Mouse (Mus musculus) stomach, postnatal 0 days (tissue): Measurements from ENCODE around the gene Gcnt3. TPM values are rescaled to one million over a fixed set of nuclear protein-coding genes. Genes with fewer than 3 reads are reported as not detected.
A peak's percentile ranks its signal among the peaks of the same experiment; 100 is the strongest.

ENCODE experiments used
- ATAC-seq: fragments of 200-750 bp; cut with Nextera tagmentation; 2 replicates; pipeline ENCODE4 v1.8.0; 2017; ENCODE audit not compliant: low FRiP score, low TSS enrichment
- DNase-seq: peaks from one replicate; pipeline ENCODE4 v3.0.0-alpha.2; 2016; ENCODE audit warnings: low spot score
- H3K27ac ChIP-seq: fragments of 300-500 bp; sonication (generic); replicated peaks from 2 replicates; pipeline ENCODE4 v1.5.1; 2014; ENCODE audit warnings: mild to moderate bottlenecking, control low read depth
- H3K27me3 ChIP-seq: fragments of 300-500 bp; sonication (generic); 2 replicates; pipeline ENCODE4 v1.6.1; 2014; ENCODE audit warnings: low read length; ENCODE audit not compliant: control insufficient read depth, insufficient read depth
- H3K36me3 ChIP-seq: fragments of 300-500 bp; sonication (generic); 2 replicates; pipeline ENCODE4 v1.6.1; 2014; ENCODE audit warnings: low read length, mixed read lengths; ENCODE audit not compliant: control insufficient read depth, insufficient read depth
- H3K4me1 ChIP-seq: fragments of 300-500 bp; sonication (generic); replicated peaks from 2 replicates; pipeline ENCODE4 v1.6.1; 2014; ENCODE audit warnings: antibody characterized with exemption; ENCODE audit not compliant: control insufficient read depth, insufficient read depth
- H3K4me2 ChIP-seq: fragments of 300-500 bp; sonication (generic); replicated peaks from 2 replicates; pipeline ENCODE4 v1.6.1; 2014; ENCODE audit warnings: low read depth, mild to moderate bottlenecking, control low read depth, moderate library complexity
- H3K4me3 ChIP-seq: fragments of 300-500 bp; sonication (generic); 2 replicates; pipeline ENCODE4 v1.5.1; 2014; ENCODE audit warnings: low read depth, low read length, control low read depth
- H3K9ac ChIP-seq: fragments of 300-500 bp; sonication (generic); 2 replicates; pipeline ENCODE4 v1.6.1; 2014; ENCODE audit warnings: mild to moderate bottlenecking, low read length, control low read depth, mixed read lengths
- H3K9me3 ChIP-seq: fragments of 300-500 bp; sonication (generic); 2 replicates; pipeline ENCODE4 v1.6.1; 2016; ENCODE audit warnings: low read length; ENCODE audit not compliant: control insufficient read depth
- CTCF ChIP-seq: IDR thresholded peaks from 2 replicates; pipeline ENCODE4 v1.5.1; 2016; ENCODE audit warnings: antibody characterized with exemption, low read depth, mild to moderate bottlenecking, moderate library complexity
- EP300 ChIP-seq: optimal IDR thresholded peaks from 2 replicates; pipeline ENCODE3; 2016; ENCODE audit warnings: antibody characterized with exemption
- WGBS: fragments of 180-500 bp; shearing (Covaris S2); extraction: QIAGEN DNeasy Blood & Tissue Kit; methylation state at CpG from one replicate; pipeline ENCODE4 v1.1.7; 2014; 5-methylcytosine and 5-hydroxymethylcytosine counted together
- polyA plus RNA-seq: library from polyadenylated mRNA; unstranded; fragments of >200 nt; fragmentation: Nextera tagmentation; extraction: Ambion mirVana; gene quantifications from 2 replicates; pipeline ENCODE4 v1.2.1, GENCODE M21; 2015

Gene Gcnt3
- polyA plus RNA-seq, 1 experiment from 2014 or later = 76.2 TPM

GRCm38 (mm10) chr9:70009754-70010304 is 28.1 kb downstream of the Gcnt3 start:
- WGBS = 77% methylated on average over 8 of the region's 8 CpGs
- H3K27ac ChIP-seq = no peak overlapping the region
- peak; percentile 19; the same call in 1 of the 2 replicates for ATAC-seq
- TF ChIP-seq EP300 (no peak), CTCF (no peak)
- H3K4me1 ChIP-seq = no peaks in the 10 kb centered on the region
- DNase-seq = no peak
- H3K9ac ChIP-seq = no peak overlapping the region
- no peaks in the 10 kb centered on the region for H3K27me3 ChIP-seq
- no peak overlapping the region for H3K4me3 ChIP-seq
- H3K4me2 ChIP-seq = no peak overlapping the region
- H3K9me3 ChIP-seq = no peaks in the 10 kb centered on the region
- H3K36me3 ChIP-seq = peaks cover 19% of the 10 kb centered on the region; the same call in 1 of the 2 replicates

- no peak overlapping the region for H3K4me2 ChIP-seq
- no peaks in the 10 kb centered on the region for H3K4me1 ChIP-seq
- no peak for DNase-seq
- no peaks in the 10 kb centered on the region for H3K27me3 ChIP-seq
- peaks cover 24% of the 10 kb centered on the region for H3K36me3 ChIP-seq
- no peak overlapping the region for H3K4me3 ChIP-seq
- no peaks in the 10 kb centered on the region for H3K9me3 ChIP-seq
- H3K27ac ChIP-seq = no peak overlapping the region
- ATAC-seq = no peak
- TF ChIP-seq EP300 (no peak), CTCF (no peak)
- H3K9ac ChIP-seq = no peak overlapping the region
- 85% methylated on average over 14 of the region's 14 CpGs for WGBS
Measured at GRCm38 (mm10) chr9:70007506-70008248, 30.2 kb downstream of the Gcnt3 start.

- Histone ChIP-seq H3K9me3 (no peaks in the 10 kb centered on the region), H3K4me3 (no peak overlapping the region), H3K27ac (no peak overlapping the region), H3K4me2 (no peak overlapping the region), H3K27me3 (no peaks in the 10 kb centered on the region), H3K36me3 (peaks cover 27% of the 10 kb centered on the region), H3K4me1 (no peaks in the 10 kb centered on the region), H3K9ac (no peak overlapping the region)
- WGBS = 81% methylated on average over 5 of the region's 5 CpGs
- ATAC-seq (no peak), DNase-seq (no peak)
- TF ChIP-seq EP300 = no peak
- TF ChIP-seq CTCF = no peak
Measured at GRCm38 (mm10) chr9:70006984-70007383, 30.9 kb downstream of the Gcnt3 start.

GRCm38 (mm10) chr9:70003516-70003915 is 34.4 kb downstream of the Gcnt3 start:
- 0 out of 2 replicates have a peak, but pooled peaks have one; percentile 24 for ATAC-seq
- Histone ChIP-seq H3K4me1 (no peaks in the 10 kb centered on the region), H3K4me3 (no peak overlapping the region), H3K9ac (no peak overlapping the region), H3K27ac (no peak overlapping the region), H3K36me3 (peaks cover 31% of the 10 kb centered on the region), H3K9me3 (no peaks in the 10 kb centered on the region), H3K27me3 (no peaks in the 10 kb centered on the region), H3K4me2 (no peak overlapping the region)
- WGBS = 71% methylated on average over 10 of the region's 10 CpGs
- no peak for DNase-seq
- TF ChIP-seq CTCF (no peak), EP300 (no peak)

GRCm38 (mm10) chr9:69999318-69999717 is 38.6 kb downstream of the Gcnt3 start:
- ATAC-seq = no peak
- DNase-seq = no peak
- no peak overlapping the region for H3K9ac ChIP-seq
- H3K27me3 ChIP-seq = no peaks in the 10 kb centered on the region
- WGBS = 74% methylated on average over 1 of the region's 1 CpGs
- H3K4me2 ChIP-seq = no peak overlapping the region
- no peak for TF ChIP-seq EP300
- TF ChIP-seq CTCF = peak; percentile 56
- H3K4me3 ChIP-seq = no peak overlapping the region
- H3K9me3 ChIP-seq = no peaks in the 10 kb centered on the region
- H3K27ac ChIP-seq = no peak overlapping the region
- H3K36me3 ChIP-seq = peaks cover 31% of the 10 kb centered on the region
- no peaks in the 10 kb centered on the region for H3K4me1 ChIP-seq

- DNase-seq (no peak), ATAC-seq (no peak)
- Histone ChIP-seq H3K4me3 (no peak overlapping the region), H3K27me3 (no peaks in the 10 kb centered on the region), H3K9me3 (no peaks in the 10 kb centered on the region), H3K36me3 (peaks cover 13% of the 10 kb centered on the region), H3K9ac (no peak overlapping the region), H3K4me2 (no peak overlapping the region), H3K4me1 (no peaks in the 10 kb centered on the region; the same call in 1 of the 2 replicates), H3K27ac (no peak overlapping the region)
- 74% methylated on average over 5 of the region's 5 CpGs for WGBS
- TF ChIP-seq CTCF = no peak
- no peak for TF ChIP-seq EP300
Measured at GRCm38 (mm10) chr9:69994547-69994946, 43.3 kb downstream of the Gcnt3 start.
